Mouse (Mus musculus) MN1 (cell line): ENCODE results near the gene Wwox.

ENCODE experiments used
- DNase-seq: peaks from one replicate; pipeline ENCODE4 v3.0.0-alpha.2; 2016; ENCODE audit warnings: low spot score

The Wwox gene

DNA sequence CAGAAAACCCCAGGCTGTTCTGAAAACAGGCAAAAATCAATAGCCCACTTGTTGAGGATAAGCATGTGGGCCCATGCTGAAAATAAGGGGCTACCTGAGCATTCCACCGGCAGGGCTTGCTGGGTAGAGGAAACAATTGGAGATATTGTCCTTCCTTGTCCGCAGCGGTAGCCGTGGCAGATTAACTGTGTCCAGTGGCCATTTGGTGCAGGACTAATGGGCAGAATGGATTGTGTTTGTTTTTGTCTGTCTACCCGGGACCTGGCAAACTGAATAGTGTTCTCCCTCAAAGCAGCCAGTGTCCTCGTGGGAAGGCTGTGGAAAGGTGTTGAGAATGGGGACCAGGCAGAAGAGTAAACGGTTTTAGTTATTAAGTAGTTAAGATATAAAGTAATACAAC, 416.4 kb downstream of the Wwox start:
- no peak for DNase-seq

DNA sequence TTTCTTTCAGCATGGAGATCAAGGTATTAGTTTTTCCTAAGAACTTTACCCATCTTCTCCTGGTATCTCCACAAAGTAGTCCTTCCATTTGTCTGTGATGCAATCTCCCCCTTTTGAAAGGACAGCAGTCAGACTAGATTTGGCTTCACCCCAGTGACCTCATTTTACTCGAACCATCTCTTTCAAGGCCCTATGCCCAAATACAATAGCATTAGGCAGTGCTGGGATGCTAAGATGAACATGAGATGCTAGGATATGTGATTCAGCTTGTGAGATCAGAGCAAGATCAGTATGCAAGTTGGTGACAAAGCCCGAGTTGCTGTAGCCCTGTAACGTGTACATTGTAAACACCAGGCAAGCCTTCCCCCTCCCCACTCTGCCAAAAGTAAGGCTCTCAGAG, 426.5 kb downstream of the Wwox start:
- DNase-seq: no peak

DNA sequence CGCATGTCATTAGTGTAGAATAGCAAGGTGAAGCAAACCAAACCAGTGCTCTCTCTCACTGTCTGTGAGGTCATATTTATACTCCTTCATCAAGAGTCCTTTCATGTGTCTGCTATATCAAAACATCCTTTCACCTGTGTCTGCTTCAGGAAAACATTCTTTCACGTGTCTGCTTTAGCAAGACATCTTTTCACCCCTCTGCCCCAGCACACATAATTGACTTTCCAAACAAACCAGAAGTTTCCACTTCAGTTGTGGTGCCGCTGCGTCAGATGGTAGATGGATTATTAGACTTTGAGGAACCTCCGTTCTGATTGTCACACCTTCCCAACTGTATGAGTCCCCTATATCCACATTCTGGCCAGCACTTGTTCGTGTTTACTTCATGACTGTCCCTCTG, 429.9 kb downstream of the Wwox start:
- no peak for DNase-seq

DNA sequence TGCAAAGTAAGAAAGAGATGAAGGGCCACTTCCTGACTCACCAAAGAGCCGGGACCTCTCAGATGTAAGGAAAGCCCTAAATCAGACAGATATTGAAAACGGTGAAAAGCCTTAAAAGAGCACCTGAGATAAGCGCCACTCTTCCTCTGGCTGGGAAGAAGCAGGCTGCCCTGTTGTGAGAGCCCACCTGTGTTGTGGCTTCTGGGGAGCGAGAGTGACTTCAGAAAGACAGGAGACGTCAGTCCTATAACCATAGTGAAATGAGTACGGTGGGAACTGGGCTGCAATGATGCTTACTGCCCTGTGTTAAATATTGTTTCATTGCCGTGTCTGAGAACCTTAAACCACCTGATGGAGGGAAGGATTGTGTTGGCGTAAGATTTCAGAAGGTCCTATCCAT, 431.0 kb downstream of the Wwox start:
- DNase-seq: no peak

DNA sequence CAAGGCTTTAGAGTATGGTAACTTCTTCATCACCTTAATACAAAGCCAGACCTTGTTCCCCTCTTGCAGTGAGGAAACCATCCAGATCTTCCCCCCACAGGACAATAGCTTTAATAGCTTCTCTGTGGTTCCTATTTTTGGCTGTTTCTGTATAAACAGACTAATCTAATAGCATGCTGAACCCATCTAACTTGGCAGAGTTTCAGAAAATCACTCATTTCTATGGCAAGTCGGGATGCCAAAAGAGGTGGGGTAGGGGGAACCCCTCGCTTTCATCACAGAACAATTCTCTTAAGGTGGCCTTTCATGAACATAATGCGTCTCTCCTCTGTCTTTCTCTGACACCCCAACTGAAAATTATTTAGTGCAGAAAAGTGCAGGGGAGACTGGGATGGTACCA, 433.0 kb downstream of the Wwox start:
- DNase-seq: peak; percentile 56

- DNase-seq: no peak
Measured at GRCm38 (mm10) chr8:114875161-114875560, 435.7 kb downstream of the Wwox start.

DNA sequence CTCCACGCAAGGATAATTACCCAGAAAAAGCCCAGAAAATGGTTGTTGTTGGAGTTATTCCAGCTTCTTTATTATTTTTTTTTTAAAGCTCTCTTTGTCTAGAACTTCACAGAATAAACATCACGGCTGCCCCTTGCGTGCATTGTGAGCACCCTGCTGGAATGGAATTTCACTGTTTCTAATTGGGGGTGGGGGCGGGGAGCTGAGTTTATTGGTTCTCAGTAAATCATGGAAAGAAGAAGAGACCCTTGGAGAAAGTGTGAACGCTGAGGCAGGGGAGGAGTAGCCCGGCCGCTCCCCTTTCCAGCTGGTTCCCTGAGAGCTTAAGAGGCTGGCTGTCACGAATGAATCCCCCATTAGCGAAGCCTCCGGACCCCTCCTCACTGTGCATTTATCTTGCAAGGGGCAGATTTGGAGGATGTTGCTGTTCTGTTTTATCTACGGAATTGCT, 436.7 kb downstream of the Wwox start:
- DNase-seq: no peak

GRCm38 (mm10) chr8:114876696-114877206, 437.3 kb downstream of the Wwox start:
- no peak for DNase-seq

DNA sequence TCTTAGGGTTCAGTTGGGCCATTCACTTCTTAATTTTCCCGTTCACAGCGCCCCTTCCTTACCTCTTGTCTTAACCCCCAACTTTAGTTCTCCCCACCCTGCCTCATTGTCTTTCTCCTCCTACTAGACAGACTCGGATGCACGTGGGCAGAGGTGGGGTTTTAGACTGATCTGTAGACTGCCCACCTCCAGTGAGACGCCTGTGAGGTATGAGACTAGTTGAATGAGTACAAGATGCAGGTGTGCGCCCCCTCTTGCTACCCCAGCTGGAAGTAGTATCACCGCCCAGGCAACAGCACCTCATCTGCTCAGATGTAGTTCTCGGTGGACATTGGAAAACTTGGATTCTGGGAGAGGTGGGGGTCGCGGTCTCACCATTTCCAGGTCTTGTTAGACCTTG, 437.8 kb downstream of the Wwox start:
- no peak for DNase-seq

GRCm38 (mm10) chr8:114878449-114879276, 439.2 kb downstream of the Wwox start:
- no peak for DNase-seq

GRCm38 (mm10) chr8:114879277-114879568, 439.8 kb downstream of the Wwox start:
- DNase-seq: no peak

DNA sequence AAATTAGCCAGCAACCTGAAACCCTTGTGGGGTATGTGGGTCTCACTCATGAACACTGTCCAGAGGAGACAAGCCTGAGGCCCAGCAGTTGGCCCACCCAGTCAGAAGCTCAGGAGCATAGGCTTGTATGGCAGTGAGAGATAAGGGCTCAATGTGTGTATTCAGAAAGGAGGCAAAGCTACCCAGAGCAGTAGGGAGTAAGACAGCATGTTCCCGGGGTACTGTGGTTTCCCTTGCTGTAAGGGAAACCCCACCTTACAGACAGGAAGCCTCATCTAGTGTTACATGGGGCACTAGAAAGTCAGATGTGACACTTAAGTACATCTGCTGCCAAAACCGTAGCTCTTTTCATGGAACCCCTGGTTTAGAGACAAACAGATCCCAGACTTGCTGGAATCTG, 440.2 kb downstream of the Wwox start:
- DNase-seq: no peak

DNA sequence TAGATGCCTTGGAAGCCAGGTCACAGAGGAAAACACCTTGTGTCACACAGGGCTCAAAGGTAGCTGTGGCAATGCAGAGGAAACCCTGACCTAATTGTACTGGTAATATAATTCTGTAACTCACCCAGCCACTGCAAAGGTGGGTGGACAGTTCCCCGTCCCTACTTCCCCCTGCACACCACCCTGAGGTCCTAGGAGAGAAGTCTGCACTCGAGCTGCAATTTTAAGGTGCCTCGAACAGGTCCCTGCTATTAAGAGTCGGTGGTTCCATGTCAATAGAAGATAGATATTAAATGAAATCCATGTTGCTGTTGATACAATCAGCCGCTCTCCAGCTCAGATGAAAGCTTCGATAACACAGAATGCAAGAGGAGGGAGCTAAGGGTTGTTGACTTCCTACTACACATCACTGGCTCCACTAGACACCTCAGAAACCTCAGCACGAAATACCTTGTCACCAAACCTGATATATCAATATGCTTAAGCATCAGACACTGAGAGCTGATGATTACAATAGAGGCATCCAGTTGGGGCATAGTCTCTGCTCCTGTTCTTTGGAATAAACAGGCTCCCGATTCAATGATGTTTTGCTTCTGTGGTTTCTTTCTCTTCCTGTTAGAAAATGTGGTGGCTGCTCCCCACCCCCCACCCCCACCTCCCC, 441.1 kb downstream of the Wwox start:
- DNase-seq: no peak

DNA sequence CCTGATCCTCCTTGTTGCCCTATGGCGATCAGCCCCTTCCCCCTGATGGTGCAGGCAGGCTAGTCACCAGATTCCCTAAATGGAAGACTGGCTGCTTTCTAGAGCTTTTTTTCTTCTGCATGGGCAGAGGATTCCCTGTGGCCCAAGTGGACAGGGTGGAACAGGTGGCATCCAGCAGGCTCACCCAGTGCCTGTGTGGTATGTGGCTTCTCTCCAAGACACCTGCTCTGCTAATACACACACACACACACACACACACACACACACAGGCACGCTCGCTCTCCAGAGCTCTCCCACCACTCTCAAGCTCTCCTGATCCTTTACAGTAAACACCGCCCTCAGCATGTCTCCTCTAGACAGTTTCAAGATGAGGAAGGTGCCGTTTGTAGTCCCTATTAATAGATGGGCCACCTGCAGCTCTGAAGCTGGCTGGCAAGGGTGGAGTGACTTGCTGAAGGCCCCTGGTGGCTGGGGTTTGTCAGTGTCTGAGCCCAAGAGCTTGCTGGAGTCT, 442.5 kb downstream of the Wwox start:
- DNase-seq: peak; percentile 59

DNA sequence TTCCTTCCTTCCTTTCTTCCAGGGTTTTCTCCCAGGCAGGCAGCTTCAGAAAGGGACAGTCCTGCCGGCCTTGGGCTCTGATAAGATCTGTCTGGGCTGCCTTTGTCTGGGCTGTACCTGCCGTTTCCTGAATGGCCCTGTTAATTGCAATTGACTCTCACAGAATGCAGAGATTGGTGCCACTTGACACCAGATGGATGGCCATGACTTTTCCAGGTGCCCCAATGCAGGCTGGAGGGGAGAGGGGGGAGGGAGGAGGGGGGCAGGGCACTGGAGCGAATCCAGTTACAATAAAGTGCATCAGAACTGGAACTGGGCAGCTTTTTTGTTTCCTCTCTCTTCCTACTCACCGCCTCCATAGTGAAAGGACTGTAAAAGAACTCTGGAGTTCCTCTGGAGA, 443.0 kb downstream of the Wwox start:
- DNase-seq: no peak

GRCm38 (mm10) chr8:114882936-114883606, 443.6 kb downstream of the Wwox start:
- DNase-seq: no peak

DNA sequence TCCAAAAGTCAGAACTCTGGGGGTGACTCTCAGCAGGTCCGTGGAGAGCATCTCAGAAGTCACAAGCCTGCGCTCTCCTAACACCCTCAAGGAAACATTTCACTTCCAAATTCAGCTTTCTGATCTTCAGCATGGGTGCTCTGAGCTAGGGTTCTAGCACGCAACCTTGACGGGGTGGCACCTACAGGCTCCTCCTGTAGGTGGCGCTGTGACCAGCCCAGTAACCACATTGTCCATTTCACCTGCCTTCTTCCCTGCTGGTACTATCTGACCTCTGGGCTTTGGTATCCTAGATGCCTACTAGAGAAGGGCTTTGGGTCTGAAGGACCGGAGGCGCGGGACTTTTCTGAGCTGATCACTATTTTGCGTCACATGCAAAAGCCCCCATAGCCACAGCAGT, 444.5 kb downstream of the Wwox start:
- DNase-seq: no peak

DNA sequence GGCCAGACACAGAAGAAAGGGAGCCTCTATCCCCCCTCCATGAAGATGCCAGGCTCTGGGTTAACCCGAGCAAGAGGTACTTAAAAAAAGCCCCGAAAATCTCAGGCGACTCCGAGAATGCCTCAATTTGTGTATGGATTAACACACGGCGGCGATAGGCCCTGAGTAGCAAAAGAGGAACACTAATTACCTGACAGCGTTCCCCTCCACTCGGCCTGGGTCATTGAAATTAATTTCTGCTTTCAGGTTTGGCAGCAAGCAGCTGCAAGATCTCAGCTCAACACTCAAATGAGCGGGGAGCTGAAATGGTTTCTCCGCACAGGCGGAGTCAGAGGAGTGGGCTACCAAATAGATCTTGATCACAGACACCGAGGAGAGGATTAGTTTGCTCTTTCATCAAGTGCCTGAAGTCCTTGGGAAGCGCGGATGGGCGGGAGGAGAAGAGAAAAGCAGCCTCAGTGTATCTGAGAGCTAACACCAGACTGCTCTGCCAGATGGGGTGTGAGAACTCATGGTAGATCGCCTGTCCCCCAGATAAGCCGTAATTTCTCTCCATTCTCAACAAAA, 445.7 kb downstream of the Wwox start:
- DNase-seq: no peak

GRCm38 (mm10) chr8:114888388-114888787, 448.9 kb downstream of the Wwox start:
- no peak for DNase-seq

DNA sequence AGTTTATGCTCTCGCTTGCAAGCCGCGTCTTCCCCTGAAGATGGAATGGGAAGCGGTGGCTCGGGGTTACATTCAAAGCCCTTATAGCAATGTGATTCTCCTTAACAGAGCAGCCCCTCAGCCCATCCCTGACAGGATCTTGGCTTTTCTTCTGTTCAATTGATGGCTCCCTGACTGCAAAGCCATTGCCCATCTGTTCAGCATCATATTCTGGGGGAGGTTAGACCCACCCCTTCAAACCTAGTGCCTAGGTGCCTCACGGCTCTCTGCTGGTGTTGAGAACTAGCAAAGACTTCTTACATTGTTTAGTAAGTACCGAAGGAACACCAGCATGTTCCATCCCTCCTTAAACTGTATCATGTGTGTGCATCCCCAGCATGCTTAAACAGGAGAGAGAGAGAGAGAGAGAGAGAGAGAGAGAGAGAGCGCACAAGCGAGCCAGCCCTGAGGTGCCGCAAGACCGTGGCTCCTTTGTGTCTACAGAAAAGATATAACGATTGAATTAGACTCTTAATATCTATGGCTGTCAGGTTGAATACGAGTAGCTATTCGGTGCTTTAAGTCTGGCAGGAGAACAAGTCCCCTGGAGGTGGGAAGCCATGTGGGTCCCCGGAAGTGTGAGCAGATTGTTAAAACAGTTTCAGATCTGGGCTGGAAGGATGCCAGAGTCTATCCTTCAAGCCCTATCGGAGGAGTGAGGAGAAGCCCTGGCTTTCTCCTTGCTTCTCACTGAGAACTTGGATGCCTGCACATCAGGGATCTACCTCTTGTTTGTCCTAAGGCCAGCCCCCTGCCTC, 450.3 kb downstream of the Wwox start:
- DNase-seq: no peak

DNA sequence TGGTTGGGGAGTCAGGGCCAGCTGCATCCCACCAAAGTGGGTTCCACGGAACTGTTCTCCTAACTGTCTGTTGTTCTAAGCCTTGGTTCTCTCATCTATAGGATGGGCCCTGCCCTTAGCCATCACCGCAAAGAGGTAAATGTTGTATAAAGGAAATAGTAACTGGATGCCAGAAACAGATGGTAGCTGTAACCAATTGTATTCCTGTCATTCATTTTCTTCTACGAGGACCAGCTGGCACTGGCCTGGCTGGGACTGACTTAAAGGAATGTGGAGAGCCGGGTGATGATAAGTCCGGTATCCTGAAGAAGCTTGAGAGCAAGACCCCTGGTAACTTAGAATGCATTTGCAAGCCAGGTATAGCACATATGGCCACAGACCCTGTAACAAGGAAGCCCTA, 451.0 kb downstream of the Wwox start:
- DNase-seq: no peak

GRCm38 (mm10) chr8:114891252-114891651, 451.8 kb downstream of the Wwox start:
- peak; percentile 57 for DNase-seq
